Mouse (Mus musculus) cerebellum, adult 2 months (tissue): ENCODE results near the gene Sst. TPM values are rescaled to one million over a fixed set of nuclear protein-coding genes. Genes with fewer than 3 reads are reported as not detected.

Source experiments
- DNase-seq, 2 experiments: peaks; one replicate each; pipeline ENCODE4 v3.0.0; 2021
- H3K27ac ChIP-seq: fragments of 200-500 bp; 2 replicates; pipeline ENCODE4 v1.5.1; 2012; ENCODE audit warnings: low read length, control low read depth, inconsistent platforms; ENCODE audit not compliant: insufficient read depth
- H3K27me3 ChIP-seq: fragments of 200-500 bp; 2 replicates; pipeline ENCODE4 v1.6.1; 2012; ENCODE audit warnings: inconsistent platforms, mild to moderate bottlenecking, low read length, moderate library complexity; ENCODE audit not compliant: control insufficient read depth, insufficient read depth
- H3K4me1 ChIP-seq: fragments of 200-500 bp; 2 replicates; pipeline ENCODE4 v1.6.1; 2011; ENCODE audit warnings: low read length; ENCODE audit not compliant: control insufficient read depth, insufficient read depth
- H3K4me3 ChIP-seq: fragments of 200-500 bp; replicated peaks from 2 replicates; pipeline ENCODE3; 2011; ENCODE audit warnings: mild to moderate bottlenecking, low read depth, low read length, control low read depth; ENCODE audit not compliant: insufficient read depth
- CTCF ChIP-seq: fragments of 200-500 bp; IDR thresholded peaks from 2 replicates; pipeline ENCODE4 v1.5.1; 2011; ENCODE audit warnings: low read depth, mild to moderate bottlenecking, control low read depth, low read length, moderate library complexity, borderline replicate concordance; ENCODE audit not compliant: insufficient read depth
- POLR2A ChIP-seq: fragments of 200-500 bp; IDR thresholded peaks from 2 replicates; pipeline ENCODE4 v1.6.1; 2011; ENCODE audit warnings: low read length, control low read depth, borderline replicate concordance; ENCODE audit not compliant: insufficient read depth
- WGBS: fragments of 180-500 bp; shearing (Covaris S2); methylation state at CpG from one replicate; pipeline ENCODE4 v1.1.7; 2018; 5-methylcytosine and 5-hydroxymethylcytosine counted together
- polyA plus RNA-seq: library from polyadenylated mRNA; depleted of rRNA; stranded (reverse); fragments of >200 nt; gene quantifications from 2 replicates; pipeline ENCODE4 v1.2.3, GENCODE M21; 2012; rRNA removed

Sst gene
- polyA plus RNA-seq, result 123 and 149 TPM in 2 replicates

- TF ChIP-seq POLR2A (no peak), CTCF (no peak)
- DNase-seq, result no peak
- Histone ChIP-seq H3K4me3 (no peak within 1 kb of the TSS), H3K27me3 (no peaks in the 10 kb centered on the region), H3K27ac (no peak within 1 kb of the TSS), H3K4me1 (no peaks in the 10 kb centered on the region; the same call in 1 of the 2 replicates)
- 3% methylated on average over 26 of the region's 26 CpGs for WGBS
Measured at GRCm38 (mm10) chr16:23890636-23891035, at the start of gene Sst. Gene Sst (minus strand): TSS chr16:23890958.

DNA sequence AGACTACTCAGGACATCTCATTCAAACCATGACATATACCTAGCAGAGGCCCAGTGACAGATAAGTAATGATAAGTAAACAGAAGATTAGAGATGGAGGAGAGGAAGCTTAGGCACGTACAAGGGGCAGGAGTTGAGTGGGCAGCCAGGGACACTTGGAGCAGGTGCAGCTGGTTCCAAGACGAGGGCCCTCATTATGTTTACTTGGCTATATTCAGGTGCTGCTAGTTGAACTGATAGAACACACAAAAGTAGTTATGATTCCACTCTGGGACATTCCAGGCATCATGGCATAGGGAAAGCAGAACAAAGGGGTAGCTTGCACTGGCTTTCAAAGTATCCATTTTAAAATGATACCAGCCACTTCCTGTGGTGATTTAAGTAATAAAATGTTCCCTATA, 43.6 kb upstream of the Sst start:
- Histone ChIP-seq H3K27ac (no peak overlapping the region), H3K4me1 (no peaks in the 10 kb centered on the region), H3K27me3 (no peaks in the 10 kb centered on the region), H3K4me3 (no peak overlapping the region)
- 72% methylated on average over 2 of the region's 2 CpGs for whole genome bisulfite sequencing
- no peak for DNase-seq
- no peak for TF ChIP-seq POLR2A
- TF ChIP-seq CTCF, result no peak

DNA sequence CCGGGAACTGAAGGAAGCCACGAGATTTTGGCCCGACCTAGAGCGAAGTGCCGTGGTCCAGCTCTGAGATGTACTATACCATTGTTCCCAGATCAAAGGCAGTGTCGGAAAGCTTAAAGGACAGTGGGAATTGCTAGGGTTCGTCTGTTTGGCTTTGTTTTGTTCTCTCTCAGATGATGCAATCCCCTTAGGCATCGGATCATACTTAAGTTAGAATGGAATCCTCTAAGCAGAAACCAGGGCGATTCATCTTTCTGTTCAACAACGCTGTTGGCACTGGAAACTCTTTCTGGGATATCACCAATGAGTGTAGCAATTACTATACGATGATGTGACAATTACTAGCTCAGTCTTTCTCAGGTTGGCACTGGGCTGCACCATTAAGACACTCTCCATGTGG, 41.5 kb upstream of the Sst start, which contains the start of gene Rtp2:
Gene Rtp2 (minus strand): TSS at position 101 of the 400 bp plus-strand sequence.
- no peak for TF ChIP-seq POLR2A
- TF ChIP-seq CTCF, result no peak
- Histone ChIP-seq H3K4me3 (no peak within 1 kb of the TSS), H3K27ac (no peak within 1 kb of the TSS), H3K27me3 (no peaks in the 10 kb centered on the region), H3K4me1 (no peaks in the 10 kb centered on the region)
- DNase-seq, result no peak
- 72% methylated on average over 11 of the region's 11 CpGs for WGBS

- H3K27ac ChIP-seq, result no peak overlapping the region
- no peak for DNase-seq
- TF ChIP-seq CTCF (no peak), POLR2A (no peak)
- no peaks in the 10 kb centered on the region for H3K27me3 ChIP-seq
- 65% methylated on average over 18 of the region's 18 CpGs for WGBS
- H3K4me3 ChIP-seq, result no peak overlapping the region
- no peaks in the 10 kb centered on the region for H3K4me1 ChIP-seq
Measured at GRCm38 (mm10) chr16:23931275-23931674, 40.5 kb upstream of the Sst start.

DNA sequence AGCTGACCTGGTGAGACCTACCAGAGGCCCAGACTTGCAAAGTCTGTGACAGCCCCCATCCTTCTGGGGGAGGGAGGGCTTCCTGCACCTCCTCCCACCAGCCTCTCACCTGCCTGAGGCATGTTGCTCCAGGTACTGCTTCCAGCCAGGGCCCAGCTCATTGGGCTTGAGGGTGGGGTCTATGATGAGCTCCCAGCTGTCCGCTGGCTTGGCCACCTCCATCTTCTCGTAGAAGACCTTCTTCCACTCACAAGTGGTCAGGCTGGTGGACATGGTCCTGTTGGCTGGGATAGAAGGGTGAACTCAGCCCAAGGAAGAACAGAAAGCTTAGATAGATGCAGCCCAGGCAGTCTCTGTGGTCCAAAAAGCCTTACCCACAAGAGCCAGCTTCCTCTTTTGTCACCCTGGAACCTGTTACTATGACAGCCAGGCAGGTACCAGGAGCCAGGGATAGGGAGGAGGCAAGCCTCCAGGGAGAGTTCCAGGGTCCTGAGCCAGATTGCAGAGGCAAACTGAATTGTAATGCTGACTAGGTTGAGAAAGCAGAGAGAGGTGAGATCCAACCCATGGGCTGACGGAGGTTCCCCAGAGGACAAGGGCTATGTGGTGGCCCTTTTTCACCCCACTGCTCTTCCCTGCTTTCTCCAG, 39.8 kb upstream of the Sst start:
- DNase-seq, result no peak
- Histone ChIP-seq H3K27me3 (no peaks in the 10 kb centered on the region), H3K4me3 (no peak overlapping the region), H3K27ac (no peak overlapping the region), H3K4me1 (no peaks in the 10 kb centered on the region)
- TF ChIP-seq CTCF (no peak), POLR2A (no peak)
- 85% methylated on average over 3 of the region's 3 CpGs for WGBS

DNA sequence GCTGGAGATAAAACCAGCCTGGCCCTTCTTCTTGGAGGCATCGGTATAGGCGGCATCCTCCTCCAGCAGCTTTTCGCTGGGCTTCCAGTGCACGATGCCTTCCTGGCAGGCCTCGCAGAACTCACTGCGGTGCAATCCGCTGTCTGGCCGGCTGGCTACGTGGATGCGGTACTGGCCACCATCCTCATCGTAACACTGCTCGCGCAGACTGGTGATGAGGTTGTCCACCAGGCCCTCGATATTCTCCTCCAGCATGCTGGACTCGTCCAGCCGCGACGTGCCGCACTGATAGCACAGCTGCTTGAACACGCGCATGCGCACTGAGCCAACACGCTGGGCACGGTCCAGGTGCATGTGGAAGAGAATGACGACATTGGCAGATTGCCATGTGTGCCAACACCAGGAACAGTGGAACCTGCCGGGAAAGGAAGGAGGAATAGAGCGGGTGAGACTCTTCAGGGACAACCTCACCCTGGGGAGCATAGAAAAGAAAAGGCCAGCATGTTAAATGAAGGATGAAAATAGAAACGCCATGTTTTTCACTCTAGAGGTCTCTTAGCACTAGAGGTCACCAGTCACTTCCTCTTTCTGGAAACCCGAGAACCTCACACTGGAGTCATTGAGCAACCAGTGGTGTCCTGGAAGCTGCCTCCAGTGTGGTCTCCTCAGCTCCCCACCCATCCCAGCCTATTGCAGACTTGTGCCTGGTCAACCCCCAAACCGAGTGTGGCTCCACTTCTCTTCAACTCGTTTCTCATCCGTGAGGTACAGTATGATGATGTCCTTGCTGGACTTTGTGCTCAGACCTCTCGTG, 36.8 kb upstream of the Sst start:
- no peak for DNase-seq
- H3K27me3 ChIP-seq, result no peaks in the 10 kb centered on the region
- WGBS, result 84% methylated on average over 33 of the region's 33 CpGs

GRCm38 (mm10) chr16:23922906-23923305, 32.1 kb upstream of the Sst start:
- Histone ChIP-seq H3K4me3 (no peak overlapping the region), H3K4me1 (no peaks in the 10 kb centered on the region), H3K27ac (no peak overlapping the region), H3K27me3 (no peaks in the 10 kb centered on the region)
- 90% methylated on average over 1 of the region's 1 CpGs for WGBS
- no peak for DNase-seq
- TF ChIP-seq POLR2A, result no peak
- TF ChIP-seq CTCF, result no peak

More for the DNA sequence above, 36.8 kb upstream of the Sst start:
- TF ChIP-seq POLR2A, result no peak
- no peak for TF ChIP-seq CTCF
- no peaks in the 10 kb centered on the region for H3K4me1 ChIP-seq
- no peak overlapping the region for H3K27ac ChIP-seq
- no peak overlapping the region for H3K4me3 ChIP-seq

DNA sequence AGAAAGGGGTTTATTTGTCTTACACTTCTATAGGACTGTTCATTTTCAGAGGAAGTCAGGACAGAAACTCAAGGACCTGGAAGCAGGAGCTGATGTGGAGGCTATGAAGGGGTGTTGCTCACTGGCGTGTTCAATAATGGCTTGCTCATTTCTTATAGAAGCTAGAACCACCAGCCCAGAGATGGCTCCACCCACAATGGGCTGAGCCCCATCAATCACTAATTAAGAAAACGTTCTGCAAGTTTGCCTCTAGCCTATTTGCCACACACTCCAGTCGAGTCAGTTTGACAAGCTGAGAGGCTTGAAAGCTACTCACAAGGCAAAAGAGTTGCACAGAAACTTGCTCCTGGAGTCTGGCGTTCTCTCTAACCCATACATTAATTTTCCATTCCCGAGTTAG, 30.9 kb upstream of the Sst start:
- Histone ChIP-seq H3K4me1 (no peaks in the 10 kb centered on the region), H3K27me3 (no peaks in the 10 kb centered on the region), H3K27ac (no peak overlapping the region), H3K4me3 (no peak overlapping the region)
- no peak for DNase-seq
- WGBS, result 66% methylated on average over 5 of the region's 5 CpGs
- TF ChIP-seq POLR2A (no peak), CTCF (no peak)
